Mouse (Mus musculus) bone marrow, adult 2 months (tissue): Measurements from ENCODE around the gene Klhl9.
"Not testable (repeated sequence)": the region's sequence is repeated elsewhere in the genome, so short reads cannot be mapped to it uniquely, and the experiment has no call there.

Source experiments
- CTCF ChIP-seq: fragments of 200-500 bp; IDR thresholded peaks from 2 replicates; pipeline ENCODE4 v1.5.1; 2011; ENCODE audit warnings: low read length, control low read depth; ENCODE audit not compliant: control insufficient read depth, insufficient read depth
- POLR2A ChIP-seq: fragments of 200-500 bp; IDR thresholded peaks from 2 replicates; pipeline ENCODE4 v1.6.1; 2011; ENCODE audit warnings: low read depth, mild to moderate bottlenecking, control low read depth, low read length, borderline replicate concordance; ENCODE audit not compliant: control insufficient read depth

DNA sequence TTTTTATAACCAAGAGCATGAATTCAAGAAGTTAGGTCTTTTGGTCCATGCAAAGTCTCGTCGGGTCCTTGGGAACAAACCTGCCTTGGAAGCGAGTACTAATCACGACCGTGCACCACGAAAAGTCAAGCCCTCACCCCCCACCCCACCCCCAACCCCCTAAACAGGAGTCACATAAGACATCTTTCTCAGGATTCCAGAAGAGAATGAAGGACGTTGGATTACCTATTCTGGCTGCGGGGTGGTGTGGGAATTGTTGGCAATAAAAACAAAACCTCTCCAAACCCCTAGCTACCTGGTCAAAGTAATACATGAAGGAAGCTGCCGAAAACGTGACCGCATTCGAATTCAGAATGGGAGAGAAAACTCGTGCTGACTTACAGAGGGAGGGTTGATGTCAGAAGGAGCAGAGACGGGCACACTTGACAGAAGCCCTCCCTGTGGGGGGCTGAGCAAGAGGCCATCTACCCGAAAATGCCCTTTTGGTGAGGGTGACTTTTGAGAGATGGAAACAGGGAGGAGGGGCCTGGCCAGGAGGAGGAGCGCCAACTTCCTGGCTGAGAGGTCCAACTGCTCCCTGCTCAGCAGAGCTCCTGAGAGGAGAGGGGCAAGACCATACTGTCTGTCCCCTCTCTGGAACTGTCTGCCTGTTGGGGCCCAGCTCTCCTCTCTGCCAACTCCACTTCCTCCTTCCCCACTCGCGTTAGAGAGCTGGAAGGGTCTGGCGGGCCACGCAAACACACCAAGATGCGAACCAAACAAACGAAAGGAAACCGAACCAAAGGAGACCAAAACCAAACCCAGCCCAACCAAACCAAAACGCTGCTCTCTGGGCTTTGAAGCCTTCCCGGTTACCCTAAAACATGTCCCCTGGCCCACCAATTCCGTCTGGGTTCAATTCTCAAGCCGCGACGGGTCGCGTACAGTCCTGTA lies 34.6 kb upstream of the Klhl9 start:
- not testable (repeated sequence) for TF ChIP-seq POLR2A, CTCF
